Mouse (Mus musculus): ENCODE data around the gene Prokr1. TPM values are rescaled to one million over a fixed set of nuclear protein-coding genes. Genes with fewer than 3 reads are reported as not detected.

Prokr1 gene
- polyA plus RNA-seq, 2 experiments from 2014 or later = not detected

Other genes starting within 250 kb of the Prokr1 start
- not detected for gene Gkn1, start 239.8 kb downstream of the Prokr1 start, polyA plus RNA-seq (2017; shearing (Covaris generic))
- gene Gkn2, start 217.4 kb downstream of the Prokr1 start, polyA plus RNA-seq (2017; shearing (Covaris generic)) = not detected
- not detected for gene Gkn3, start 201.8 kb downstream of the Prokr1 start, polyA plus RNA-seq (2017; shearing (Covaris generic))
- gene Bmp10, start 161.7 kb downstream of the Prokr1 start, polyA plus RNA-seq (2017; shearing (Covaris generic)) = not detected
- 10 to 100 TPM; 76.6 to 80.0 TPM for gene Arhgap25, start 57.5 kb downstream of the Prokr1 start, polyA plus RNA-seq (2017; shearing (Covaris generic))
- 1 to 10 TPM; 4.0 to 4.7 TPM for gene Aplf, start 81.5 kb upstream of the Prokr1 start, polyA plus RNA-seq (2017; shearing (Covaris generic))
- under 1 TPM in 1 of 2 experiments, not detected in 1; 0.60 TPM for gene Efcc1, start 140.1 kb upstream of the Prokr1 start, polyA plus RNA-seq (2017; shearing (Covaris generic))
- not detected for gene Gp9, start 187.3 kb upstream of the Prokr1 start, polyA plus RNA-seq (2017; shearing (Covaris generic))
- 10 to 100 TPM in 1 of 2 experiments, 1 to 10 TPM in 1; 9.4 to 17.2 TPM for gene Rab43, start 221.4 kb upstream of the Prokr1 start, polyA plus RNA-seq (2017; shearing (Covaris generic))
- gene Gm45140, start 245.1 kb upstream of the Prokr1 start, polyA plus RNA-seq (2017; shearing (Covaris generic)) = 1 to 10 TPM; 2.5 to 3.6 TPM
- gene Isy1, start 248.1 kb upstream of the Prokr1 start, polyA plus RNA-seq (2017; shearing (Covaris generic)) = 100 to 1,000 TPM in 1 of 2 experiments, 10 to 100 TPM in 1; 82.2 to 102 TPM